Mouse (Mus musculus) c-Kit-positive CD71-positive TER-119-positive erythroid progenitor cells, embryonic 14.5 days (primary cell): Measurements from ENCODE around the gene Homer3.

Source experiments
- DNase-seq: peaks from one replicate; pipeline ENCODE4 v3.0.0-alpha.2; 2013; ENCODE audit warnings: low spot score

Homer3 gene

DNA sequence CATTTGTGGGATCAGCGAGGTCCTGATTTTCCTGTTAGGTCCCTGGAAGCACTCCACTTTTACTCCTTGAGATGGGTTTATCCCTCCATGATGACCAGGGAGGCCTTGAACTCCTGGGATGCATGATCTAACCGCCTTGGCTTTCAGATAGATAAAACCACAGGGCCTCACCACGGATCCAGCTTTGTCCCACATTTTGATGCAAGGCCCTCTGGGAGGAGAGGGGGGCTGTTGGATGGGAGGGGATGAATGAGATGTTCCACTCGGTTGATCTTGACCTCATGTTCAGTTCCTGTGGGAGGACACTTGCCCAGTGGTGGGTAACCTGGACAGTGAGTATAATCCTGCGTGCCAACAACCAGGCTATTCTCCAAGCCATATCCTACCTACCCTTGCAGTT, 1.8 kb downstream of the Homer3 start:
- DNase-seq, result no peak

DNA sequence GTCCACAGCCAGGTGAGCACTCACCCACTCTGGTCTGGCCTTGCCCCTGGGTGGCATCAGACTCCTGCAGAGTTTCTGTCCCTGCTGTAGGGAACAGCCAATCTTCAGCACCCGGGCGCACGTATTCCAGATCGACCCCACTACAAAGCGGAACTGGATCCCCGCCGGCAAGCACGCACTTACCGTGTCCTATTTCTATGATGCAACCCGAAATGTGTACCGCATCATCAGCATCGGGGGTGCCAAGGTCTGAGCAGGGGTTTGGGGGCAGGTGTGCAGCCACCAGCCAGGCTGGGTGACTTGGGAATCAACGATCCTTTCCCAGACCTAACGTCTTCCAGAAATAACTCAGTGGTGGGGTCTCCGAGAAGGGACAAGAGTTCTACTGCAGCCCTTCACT, 2.7 kb downstream of the Homer3 start:
- DNase-seq, result no peak

DNA sequence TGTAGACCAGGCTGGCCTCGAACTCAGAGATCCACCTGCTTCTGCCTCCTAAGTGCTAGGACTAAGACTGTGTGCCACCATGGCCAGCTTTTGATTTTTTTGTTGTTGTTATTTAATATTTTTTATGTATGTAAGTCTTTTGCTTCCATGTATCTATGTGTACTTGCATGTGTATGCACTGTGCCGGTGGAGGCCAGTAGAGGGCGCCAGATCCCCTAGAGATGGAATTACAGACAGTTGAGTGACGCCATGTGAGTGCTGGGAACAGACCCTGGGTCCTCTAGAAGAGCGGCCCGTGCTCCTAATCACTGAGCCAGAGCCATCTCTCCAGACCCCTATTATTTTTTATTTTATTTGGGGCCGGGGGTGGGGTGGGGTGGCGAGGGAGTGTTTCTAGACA, 4.1 kb downstream of the Homer3 start:
- no peak for DNase-seq

DNA sequence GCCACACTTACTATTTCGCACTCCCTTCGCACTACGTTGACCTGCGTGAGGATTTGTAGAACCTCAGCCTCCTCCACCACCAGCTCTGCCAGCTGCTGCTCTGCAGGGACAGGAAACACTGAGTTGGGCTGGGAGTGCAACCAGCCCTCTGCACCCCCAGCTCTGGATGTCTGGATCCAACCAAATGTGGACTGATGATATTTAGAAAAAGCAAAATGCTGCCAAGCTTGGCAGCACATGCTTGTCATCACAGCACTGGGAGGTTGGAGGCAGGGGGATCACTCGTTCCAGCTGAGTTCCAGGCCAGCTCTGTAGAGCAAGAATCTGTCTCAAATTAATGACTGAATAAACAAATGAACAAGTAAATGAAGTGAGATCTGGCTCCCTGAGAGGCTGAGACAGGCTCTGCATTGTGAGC, 11.4 kb downstream of the Homer3 start:
- no peak for DNase-seq

DNA sequence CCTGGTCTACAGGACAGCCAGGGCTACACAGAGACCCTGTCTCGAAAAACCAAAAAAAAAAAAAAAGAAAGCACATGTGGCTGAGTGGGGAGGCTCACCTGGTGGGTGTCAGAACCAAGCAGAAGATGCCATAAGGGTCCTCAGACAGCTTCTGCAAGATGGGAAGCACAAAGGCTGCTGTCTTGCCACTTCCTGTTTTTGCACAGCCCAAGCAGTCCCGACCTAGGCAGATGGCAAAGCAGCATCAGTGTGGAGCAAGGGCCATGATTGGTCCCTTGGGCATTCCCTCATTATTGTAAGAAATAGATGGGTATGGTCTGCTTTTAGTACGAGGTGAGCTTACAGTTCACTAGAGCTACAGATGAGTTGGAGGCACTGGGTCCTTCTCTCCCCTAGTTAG, 18.3 kb downstream of the Homer3 start:
- no peak for DNase-seq

DNA sequence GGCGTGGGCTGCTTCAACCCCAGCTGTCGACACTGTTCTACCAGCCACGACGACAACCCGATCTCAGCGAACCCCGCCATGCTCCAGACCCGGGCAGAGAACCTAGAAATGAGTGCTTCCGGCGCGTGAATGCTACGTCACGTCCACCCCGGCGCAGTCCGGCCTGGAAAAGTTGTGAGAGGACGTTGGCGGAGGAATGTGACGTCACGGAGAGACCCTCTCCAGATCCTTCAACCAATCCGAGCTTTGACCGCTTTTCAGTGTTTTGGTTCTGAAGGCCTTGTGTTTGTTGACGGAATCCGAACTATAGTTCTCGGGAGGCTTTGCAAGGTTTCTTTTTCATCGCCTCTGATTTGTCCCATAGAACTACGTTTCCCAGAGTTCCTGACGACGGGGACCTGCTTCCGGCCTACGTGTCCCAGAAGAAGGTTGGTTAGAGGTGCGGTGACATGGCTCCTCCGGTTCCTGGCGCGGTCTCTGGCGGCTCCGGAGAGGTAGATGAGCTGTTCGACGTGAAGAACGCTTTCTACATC, 19.8 kb downstream of the Homer3 start, which contains the start of the genes Ddx49 and Cope:
Gene Ddx49, minus strand, starts transcription at position 132 of the 533 bp plus-strand sequence.
Gene Cope, plus strand, starts transcription at position 161 of the 533 bp plus-strand sequence.
- peak; percentile 88 for DNase-seq

DNA sequence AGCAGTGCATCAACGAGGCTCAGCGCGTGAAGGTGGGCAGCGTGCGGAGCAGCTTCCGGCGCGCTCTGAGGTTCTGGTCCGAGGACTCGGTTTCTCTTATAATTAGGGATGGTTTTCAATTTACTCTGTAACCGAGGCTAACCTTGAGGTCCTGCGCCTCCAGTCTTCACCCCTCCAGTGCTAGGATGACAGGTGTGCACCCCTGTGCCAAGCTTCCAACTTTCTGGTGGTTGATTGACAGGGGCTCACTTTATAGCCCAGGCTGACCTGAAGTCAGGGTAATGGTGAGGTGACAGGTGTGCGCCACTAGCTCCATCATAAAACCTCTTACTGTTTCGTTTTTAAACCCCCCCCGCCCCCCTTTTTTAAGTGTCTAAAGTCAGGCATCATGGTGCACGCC, 20.3 kb downstream of the Homer3 start:
- no peak for DNase-seq

DNA sequence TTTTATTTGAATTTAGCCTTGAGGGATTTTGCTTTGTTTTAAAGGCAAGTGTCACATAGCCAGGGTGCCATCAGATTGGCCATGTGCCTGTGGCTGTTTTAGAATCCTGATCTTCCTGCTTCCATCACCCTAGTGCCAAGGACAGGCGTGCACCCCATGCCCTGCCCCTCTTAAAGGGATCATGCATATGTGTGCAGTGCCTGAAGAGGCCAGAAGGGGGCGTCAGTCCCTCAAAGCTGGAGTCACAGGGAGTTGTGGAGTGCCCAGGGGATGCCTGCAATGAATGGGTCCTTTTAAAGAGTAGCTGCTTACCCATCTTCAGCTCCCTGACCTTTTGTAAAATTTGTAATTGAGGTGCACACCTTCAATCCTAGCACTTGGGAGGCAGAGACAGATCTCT, 26.7 kb downstream of the Homer3 start:
- no peak for DNase-seq

DNA sequence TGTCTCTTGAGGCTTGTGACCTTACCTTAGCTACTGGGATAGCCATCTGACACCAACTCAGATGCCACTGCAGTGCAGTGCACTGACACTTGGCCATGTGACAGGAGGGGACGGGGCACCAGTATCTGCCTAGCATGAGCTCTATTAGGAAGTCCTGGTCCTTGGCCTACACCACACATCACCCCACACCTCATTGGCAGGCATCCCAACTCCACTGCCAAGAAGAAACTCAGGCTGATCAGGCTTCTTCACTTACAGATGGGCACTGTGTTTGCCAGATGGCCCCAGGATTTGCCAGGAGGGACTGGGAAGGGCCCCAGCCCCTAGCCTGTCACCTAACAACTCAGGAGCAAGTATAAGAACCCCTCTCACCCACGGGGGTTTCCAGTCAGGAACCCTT, 30.8 kb downstream of the Homer3 start:
- DNase-seq, result no peak

DNA sequence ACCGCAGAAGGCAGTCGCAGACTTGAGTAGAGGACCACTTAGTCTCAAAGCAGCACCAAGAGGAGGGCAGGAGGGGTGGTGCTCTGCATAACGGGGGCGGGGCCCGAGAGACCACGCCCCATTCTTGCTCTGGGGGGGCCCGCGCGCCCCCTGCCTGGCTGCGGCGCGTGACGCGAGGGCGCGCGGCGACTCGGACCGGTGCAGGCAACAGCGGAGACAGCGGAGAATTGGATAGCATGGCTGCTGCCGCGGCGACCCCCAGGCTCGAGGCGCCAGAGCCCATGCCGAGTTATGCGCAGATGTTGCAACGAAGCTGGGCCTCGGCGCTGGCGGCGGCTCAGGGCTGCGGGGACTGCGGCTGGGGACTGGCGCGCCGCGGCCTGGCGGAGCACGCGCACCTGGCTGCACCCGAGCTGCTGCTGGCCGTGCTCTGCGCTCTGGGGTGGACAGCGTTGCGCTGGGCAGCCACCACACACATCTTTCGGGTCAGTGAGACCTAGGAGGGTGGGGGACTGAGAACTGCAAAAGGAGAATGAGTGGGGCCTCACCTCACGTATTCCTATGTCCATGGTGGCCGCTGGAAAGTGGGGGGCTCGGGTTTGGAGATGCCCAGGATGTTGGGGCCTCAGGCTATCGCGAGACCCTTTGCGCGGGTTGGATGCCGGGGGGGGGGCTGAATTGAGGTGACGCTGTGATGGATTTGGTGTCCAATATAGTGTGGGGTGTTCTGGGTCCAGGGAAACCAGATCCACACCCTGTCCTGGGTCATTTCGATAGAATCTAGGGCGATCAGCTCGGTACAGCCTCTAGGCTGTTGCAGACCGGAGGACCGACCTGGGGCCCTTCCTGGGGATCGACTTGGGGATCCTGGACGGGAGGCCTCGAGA, 33.2 kb downstream of the Homer3 start, which contains the start of gene Cers1:
Gene Cers1, plus strand, starts transcription at position 152 of the 887 bp plus-strand sequence.
- no peak for DNase-seq

DNA sequence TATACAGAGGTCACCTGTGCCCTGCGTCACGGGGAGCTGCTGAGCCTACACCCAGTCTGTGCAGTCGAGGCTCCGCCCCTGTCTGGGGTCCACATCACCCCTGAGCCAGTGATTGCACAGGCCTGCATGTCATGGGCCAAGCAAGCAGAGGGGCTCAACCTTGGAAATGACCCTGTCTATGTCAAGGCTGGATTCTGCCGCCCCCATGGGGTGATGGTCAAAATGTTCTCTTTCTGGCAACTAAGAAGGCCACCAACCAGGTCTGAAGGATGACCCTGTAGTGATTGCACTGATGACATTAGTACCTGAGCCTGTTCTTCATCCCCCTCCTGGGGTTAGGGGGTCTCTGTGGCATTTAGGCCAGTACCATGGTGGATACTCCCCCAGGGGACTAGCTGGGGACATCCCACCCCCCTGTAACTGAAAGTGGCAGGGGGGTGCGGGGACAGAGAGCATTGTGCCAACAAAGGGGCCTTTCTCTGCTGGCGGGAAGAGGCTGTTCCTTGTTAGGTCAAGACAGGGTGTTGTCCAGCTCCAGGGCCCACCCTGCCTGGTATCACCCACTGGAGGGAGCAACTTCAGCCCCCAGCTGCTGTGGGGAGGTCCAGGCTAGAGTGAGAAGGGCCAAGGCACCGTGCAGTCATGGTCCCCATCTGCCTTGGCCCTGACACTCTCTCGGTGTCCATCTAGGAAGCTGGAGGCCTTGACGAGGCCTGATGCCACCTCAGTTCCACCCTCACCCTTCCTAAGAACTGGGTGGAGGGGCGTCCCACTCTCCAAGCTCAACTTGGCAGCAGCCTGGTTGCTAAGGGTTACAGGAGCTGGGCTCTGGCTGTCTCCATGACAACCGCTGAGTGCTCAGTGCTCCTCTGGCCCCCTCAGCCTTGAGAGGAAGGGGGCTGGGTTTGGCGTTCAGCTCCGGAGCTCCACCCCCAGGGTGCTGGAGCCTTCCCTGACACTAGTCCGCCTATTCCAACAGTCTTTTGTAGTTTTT, 34.2 kb downstream of the Homer3 start:
- no peak for DNase-seq

DNA sequence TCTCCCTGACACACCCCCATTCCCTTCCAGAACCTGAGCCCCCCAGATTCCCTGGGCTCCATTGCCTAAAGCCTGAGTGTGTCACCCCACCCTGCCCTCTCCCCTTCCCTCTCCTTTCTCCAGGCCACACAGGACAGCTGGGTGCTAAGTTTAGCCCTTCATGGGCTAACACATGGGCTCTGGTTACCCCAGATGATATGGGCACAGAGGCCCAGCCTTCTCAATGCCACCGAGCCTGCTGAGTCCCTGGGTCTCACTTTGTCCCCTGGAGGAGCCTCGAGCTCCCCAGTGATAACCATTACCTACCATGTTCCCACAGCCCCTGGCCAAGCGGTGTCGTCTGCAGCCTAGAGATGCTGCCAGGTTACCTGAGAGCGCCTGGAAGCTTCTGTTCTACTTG, 35.2 kb downstream of the Homer3 start:
- DNase-seq, result no peak

DNA sequence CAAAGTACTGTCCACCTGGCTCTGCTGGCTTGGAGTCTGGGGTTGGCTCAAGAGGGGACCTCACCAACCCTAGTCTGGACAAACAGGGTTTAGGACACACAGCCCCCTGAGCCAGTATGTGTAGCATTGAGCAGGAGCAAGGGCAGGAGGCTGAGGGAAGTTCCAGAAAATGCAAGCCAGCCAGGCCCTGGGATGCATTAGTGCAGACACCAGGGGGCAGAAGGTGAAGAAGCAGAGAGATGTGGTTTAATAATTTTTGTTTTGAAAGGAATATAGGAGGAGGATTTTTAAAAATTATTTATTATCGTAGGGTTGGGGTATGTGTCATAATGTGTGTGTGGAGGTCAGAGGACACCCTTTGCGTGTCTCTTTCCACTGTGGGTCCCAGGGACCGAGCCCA, 41.1 kb downstream of the Homer3 start:
- DNase-seq, result no peak

DNA sequence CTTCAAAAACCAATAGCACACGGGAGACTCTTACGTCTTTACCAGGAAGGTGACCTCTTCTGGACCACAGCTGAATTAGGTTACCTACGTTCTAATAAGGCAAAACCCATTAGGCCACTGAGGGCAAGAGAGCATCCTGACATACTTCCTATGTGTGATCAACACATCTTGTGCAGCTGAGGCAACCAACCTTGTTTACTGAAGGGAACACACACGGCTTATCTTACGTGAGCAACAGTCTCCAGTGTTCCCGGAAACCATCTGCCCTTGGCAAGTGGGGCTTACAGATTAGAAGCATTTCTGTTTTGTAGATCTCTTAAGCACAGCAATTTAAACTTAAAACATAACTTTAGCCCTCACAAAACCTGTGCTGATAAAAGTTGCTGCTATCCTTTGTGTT, 44.9 kb downstream of the Homer3 start:
- peak; percentile 75 for DNase-seq

DNA sequence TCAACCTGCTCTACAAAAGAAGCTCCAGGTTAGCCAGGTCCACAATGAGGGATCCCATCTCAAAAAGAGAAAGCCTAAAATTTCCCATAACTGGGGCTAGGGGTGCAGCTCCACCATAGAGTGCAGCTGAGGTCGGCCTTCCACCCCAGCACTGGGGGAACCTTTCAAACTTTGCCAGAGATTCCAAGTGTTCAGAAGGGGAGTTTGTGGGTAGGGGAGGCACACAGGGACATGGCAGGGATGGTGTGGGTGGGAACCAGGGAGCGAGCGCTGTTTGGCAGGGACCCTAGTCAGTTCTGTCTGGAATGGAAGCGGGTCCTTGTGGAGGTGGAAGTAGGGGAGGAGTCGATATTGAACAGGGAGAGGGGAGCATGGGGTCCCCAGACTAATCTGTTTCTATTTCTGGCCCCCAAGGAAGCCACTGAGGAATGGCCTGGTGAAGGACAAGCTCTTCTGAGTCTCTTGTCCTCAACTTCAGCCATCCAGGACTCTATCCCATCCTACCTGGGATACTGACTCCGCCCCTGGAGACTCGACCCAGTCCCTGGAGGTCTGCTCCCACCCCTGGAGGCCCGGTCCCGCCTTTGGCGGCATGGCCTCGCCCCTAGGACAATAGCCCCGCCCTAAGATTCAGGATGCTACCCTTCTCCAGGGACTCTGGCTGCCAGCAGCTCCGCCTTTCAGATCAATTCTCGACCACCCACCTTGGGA, 46.7 kb downstream of the Homer3 start, which contains the start of gene Gdf1:
Gene Gdf1, plus strand, starts transcription at position 694 of the 711 bp plus-strand sequence.
- no peak for DNase-seq

DNA sequence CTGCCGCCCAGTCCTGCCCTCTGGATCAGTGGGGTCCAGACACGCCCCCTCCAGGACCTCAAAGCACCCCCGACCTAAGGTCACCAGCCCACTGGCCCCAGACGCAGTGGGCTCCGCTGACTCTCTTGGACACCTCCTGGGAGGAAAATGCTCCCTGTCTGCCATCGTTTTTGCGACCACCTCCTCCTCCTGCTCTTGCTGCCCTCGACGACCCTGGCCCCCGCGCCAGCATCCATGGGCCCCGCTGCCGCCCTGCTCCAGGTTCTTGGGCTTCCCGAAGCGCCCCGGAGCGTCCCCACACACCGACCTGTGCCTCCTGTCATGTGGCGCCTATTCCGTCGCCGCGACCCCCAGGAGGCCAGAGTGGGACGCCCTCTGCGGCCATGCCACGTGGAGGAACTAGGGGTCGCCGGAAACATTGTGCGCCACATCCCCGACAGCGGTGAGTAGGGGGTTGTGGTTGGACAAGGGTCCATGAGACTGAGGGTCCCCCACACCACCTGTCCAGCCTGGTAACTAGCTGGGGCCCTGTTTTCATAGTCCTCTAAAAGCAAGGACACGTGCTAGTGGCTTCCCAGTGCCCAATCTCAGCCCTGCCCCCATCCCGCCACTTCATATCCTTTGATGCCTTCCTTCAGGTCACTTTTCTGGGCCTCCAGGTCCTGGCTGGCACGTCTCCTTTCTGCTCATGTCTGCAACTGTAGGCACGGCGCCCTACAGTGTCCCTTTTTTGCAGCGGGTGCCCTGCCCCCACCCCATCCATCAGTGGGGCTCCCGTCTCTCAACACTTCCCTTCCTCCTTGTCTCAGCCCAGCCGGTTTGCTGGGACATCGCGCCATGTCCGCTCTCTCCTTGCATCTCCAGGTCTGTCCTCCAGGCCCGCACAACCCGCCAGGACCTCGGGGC, 47.5 kb downstream of the Homer3 start:
- DNase-seq, result no peak

DNA sequence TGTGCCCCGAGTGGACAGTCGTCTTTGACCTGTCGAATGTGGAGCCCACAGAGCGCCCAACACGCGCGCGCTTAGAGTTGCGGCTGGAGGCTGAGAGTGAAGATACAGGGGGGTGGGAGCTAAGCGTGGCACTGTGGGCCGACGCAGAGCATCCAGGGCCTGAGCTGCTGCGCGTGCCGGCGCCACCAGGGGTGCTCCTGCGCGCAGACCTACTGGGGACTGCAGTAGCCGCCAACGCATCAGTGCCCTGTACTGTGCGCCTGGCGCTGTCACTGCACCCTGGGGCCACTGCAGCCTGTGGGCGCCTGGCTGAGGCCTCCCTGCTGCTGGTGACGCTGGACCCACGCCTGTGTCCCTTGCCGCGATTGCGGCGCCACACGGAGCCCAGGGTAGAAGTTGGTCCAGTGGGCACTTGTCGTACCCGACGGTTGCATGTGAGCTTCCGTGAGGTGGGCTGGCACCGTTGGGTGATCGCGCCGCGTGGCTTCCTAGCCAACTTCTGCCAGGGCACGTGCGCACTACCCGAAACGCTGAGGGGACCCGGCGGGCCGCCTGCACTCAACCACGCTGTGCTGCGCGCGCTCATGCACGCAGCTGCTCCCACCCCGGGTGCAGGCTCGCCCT, 48.2 kb downstream of the Homer3 start:
- DNase-seq, result no peak

DNA sequence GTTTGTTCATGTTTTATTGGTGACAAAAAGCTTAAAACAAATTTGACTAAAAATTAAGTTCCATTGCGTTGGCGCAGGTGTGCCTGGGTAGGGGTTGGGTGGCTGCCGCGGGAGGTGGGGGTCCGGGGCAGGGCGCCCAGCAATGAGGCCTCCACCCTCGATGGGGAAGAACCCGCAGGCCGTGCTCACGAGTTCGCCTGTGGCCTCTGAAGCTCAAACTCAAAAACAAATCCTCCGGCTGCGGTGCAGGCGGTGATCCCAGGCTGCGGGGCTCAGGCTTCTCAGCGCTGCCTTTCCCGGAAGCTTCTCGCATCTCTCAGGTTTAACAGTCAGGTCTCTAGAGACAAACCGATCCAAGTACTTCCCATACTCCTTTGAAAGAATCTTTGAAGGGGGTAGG, 48.9 kb downstream of the Homer3 start:
- no peak for DNase-seq

DNA sequence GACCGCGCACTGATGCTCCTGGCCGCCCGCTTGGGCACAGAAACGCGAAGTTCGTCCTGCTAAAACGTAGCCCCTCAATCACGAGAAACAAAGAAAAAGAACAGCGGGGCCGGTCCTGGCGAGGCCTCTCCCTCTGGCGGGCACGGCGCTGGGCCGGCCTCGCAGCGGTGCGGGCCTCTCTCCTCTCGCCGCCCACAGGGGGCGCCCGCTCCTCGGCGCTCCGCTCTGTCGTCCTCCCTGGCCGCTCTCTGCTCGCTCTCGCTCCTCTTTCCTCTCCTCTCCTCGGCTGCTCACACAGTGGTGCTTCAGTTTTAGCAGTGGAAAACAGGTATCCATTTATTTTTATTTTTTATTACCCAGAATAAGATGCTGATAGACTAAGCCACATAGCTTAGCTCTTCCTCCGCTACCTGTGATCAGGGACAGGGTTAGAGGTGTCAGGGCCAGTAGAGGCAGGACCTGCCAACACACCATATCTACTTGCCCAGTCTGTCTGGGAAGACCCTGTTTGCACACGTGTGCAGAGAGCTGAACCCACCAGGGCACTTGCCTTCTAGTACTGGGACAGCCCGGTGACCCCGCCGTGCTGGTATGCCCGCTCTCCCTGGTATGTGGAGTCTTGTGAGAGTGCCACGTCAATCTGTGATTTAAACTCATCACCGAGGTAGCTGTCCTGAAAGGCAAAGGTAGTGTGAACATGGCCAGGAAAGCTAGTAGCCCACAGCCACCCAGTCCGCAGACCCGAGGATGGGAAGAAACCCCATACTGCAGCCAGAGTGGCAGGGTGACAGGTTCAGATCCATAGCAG, 49.6 kb downstream of the Homer3 start:
- no peak for DNase-seq
